Mouse (Mus musculus) liver, postnatal 0 days (tissue): ENCODE measurements around the gene Rnf168. TPM values are rescaled to one million over a fixed set of nuclear protein-coding genes. Genes with fewer than 3 reads are reported as not detected.
"Not testable (repeated sequence)": the region's sequence is repeated elsewhere in the genome, so short reads cannot be mapped to it uniquely, and the experiment has no call there.

Source experiments
- ATAC-seq: fragments of 200-750 bp; cut with Nextera tagmentation; 2 replicates; pipeline ENCODE4 v1.8.0; 2017; ENCODE audit warnings: mild to moderate bottlenecking, moderate library complexity
- DNase-seq: peaks from one replicate; pipeline ENCODE4 v3.0.0-alpha.2; 2016
- H3K27ac ChIP-seq: fragments of 300-500 bp; sonication (generic); 2 replicates; pipeline ENCODE4 v1.5.1; 2014; ENCODE audit warnings: antibody characterized with exemption, moderate library complexity, mild to moderate bottlenecking, low read depth
- H3K27me3 ChIP-seq: fragments of 300-500 bp; sonication (generic); 2 replicates; pipeline ENCODE4 v1.6.1; 2014; ENCODE audit warnings: low read length, control low read depth, mixed read lengths; ENCODE audit not compliant: insufficient read depth
- H3K36me3 ChIP-seq: fragments of 300-500 bp; sonication (generic); replicated peaks from 2 replicates; pipeline ENCODE4 v1.6.1; 2014; ENCODE audit warnings: mild to moderate bottlenecking, control low read depth, low read length, moderate library complexity, mixed read lengths; ENCODE audit not compliant: insufficient read depth
- H3K4me1 ChIP-seq: fragments of 300-500 bp; sonication (generic); 2 replicates; pipeline ENCODE4 v1.6.1; 2014; ENCODE audit warnings: antibody characterized with exemption, mild to moderate bottlenecking, control low read depth; ENCODE audit not compliant: insufficient read depth
- H3K4me2 ChIP-seq: fragments of 300-500 bp; sonication (generic); 2 replicates; pipeline ENCODE4 v1.6.1; 2014; ENCODE audit warnings: low read depth, mild to moderate bottlenecking, low read length, moderate library complexity, mixed read lengths
- H3K4me3 ChIP-seq: fragments of 300-500 bp; sonication (generic); 2 replicates; pipeline ENCODE4 v1.5.1; 2014; ENCODE audit warnings: low read depth, low read length
- H3K9ac ChIP-seq: fragments of 300-500 bp; sonication (generic); replicated peaks from 2 replicates; pipeline ENCODE4 v1.6.1; 2014; ENCODE audit warnings: mild to moderate bottlenecking, moderate library complexity
- H3K9me3 ChIP-seq: fragments of 300-500 bp; sonication (generic); 2 replicates; pipeline ENCODE4 v1.6.1; 2016; ENCODE audit warnings: mild to moderate bottlenecking, control low read depth, low read length, mixed read lengths
- CTCF ChIP-seq: sonication (generic); IDR thresholded peaks from 2 replicates; pipeline ENCODE4 v1.5.1; 2016; ENCODE audit warnings: antibody characterized with exemption, low read depth
- EP300 ChIP-seq: IDR thresholded peaks from 2 replicates; pipeline ENCODE4 v1.6.1; 2016; ENCODE audit warnings: antibody characterized with exemption, low read depth, mild to moderate bottlenecking
- WGBS: fragments of 180-500 bp; shearing (Covaris S2); extraction: QIAGEN DNeasy Blood & Tissue Kit; methylation state at CpG from one replicate; pipeline ENCODE4 v1.1.7; 2014; ENCODE audit not compliant: insufficient replicate concordance; 5-methylcytosine and 5-hydroxymethylcytosine counted together
- polyA plus RNA-seq: library from polyadenylated mRNA; unstranded; fragments of >200 nt; fragmentation: Nextera tagmentation; extraction: Ambion mirVana; gene quantifications from 2 replicates; pipeline ENCODE4 v1.2.1, GENCODE M21; 2015

Gene Rnf168
- polyA plus RNA-seq, 1 experiment from 2014 or later: 10.7 TPM

DNA sequence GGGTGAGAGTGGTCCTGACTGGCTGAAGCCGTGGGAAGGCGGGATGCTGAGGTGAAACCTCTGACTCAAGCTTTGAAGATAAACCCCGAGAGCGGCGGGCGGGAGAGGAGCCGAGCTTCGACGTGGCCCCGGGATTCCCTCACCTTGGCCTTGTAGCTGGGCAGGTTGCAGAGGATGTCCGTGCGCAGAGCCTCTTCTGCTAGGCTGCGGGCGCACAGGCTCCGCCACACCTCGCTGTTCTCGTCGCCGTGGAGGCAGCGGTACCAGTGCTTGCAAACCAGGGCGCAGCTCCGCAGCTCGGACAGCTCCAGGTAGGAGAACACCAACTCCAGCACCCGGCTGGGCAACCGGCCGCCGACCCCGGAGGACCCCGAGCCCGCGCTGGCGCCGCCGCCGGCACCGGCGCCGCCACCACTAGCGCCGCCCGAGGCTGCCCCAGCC, 30.9 kb upstream of the Rnf168 start:
- Histone ChIP-seq H3K4me1 (peaks cover 18% of the 10 kb centered on the region), H3K9ac (peak overlapping the region; percentile 88), H3K4me3 (peak overlapping the region; percentile 88), H3K27me3 (no peaks in the 10 kb centered on the region), H3K4me2 (peak overlapping the region; percentile 76), H3K9me3 (no peaks in the 10 kb centered on the region), H3K27ac (peak overlapping the region; percentile 94), H3K36me3 (no peaks in the 10 kb centered on the region)
- ATAC-seq (peak; percentile 38), DNase-seq (peak; percentile 70)
- TF ChIP-seq EP300 (no peak), CTCF (no peak)
- WGBS: under 1% methylated on average over 24 of the region's 41 CpGs

DNA sequence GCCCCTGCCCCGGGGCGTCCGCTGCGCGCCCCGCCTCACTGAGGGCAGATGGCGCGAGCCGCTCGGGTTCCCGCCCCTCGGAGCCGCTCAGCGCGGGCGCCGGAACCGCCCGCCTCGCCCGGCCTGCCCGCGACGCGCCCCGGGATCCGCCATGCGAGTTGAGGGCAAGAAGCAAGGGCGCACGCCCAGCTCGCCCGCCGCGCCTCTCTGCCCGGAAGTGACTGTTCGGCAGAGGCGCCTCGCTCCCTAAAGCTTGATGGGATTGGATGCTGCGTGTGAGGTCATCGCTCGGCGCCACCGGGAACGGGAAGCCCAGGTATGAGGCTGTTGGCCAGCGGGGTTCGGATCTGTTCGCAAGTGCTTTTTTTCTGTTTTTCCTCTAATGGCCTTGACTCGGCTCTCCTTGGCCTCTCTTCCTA, 30.3 kb upstream of the Rnf168 start, which contains the start of the genes Fbxo45 and Wdr53:
TSS of gene Fbxo45 (minus strand) at position 207 of the 419 bp plus-strand sequence.
TSS of gene Wdr53 (plus strand) at position 276 of the 419 bp plus-strand sequence.
- Histone ChIP-seq H3K27me3 (no peaks in the 10 kb centered on the region), H3K9me3 (no peaks in the 10 kb centered on the region), H3K36me3 (no peaks in the 10 kb centered on the region), H3K9ac (peak within 1 kb of the TSS; percentile 88), H3K4me3 (peak within 1 kb of the TSS; percentile 88), H3K4me1 (peaks cover 18% of the 10 kb centered on the region), H3K27ac (peak within 1 kb of the TSS; percentile 94), H3K4me2 (peak within 1 kb of the TSS; percentile 83)
- DNase-seq (peak; percentile 98), ATAC-seq (peak; percentile 98)
- TF ChIP-seq CTCF (no peak), EP300 (no peak)
- under 1% methylated on average over 41 of the region's 48 CpGs for WGBS

GRCm38 (mm10) chr16:32264225-32264624, 13.0 kb upstream of the Rnf168 start:
- not testable (repeated sequence) for H3K4me3 ChIP-seq

GRCm38 (mm10) chr16:32271291-32271690, 6.0 kb upstream of the Rnf168 start, which contains the start of gene Smco1:
TSS of gene Smco1 (plus strand) at chr16:32271468.
- Histone ChIP-seq H3K27ac (no peak within 1 kb of the TSS), H3K27me3 (no peaks in the 10 kb centered on the region), H3K4me2 (no peak within 1 kb of the TSS), H3K4me1 (peaks cover 5% of the 10 kb centered on the region; the same call in 1 of the 2 replicates), H3K4me3 (no peak within 1 kb of the TSS), H3K9ac (no peak within 1 kb of the TSS), H3K36me3 (no peaks in the 10 kb centered on the region), H3K9me3 (no peaks in the 10 kb centered on the region)
- WGBS: 80% methylated on average over 11 of the region's 11 CpGs
- no peak for DNase-seq
- no peak for TF ChIP-seq EP300
- TF ChIP-seq CTCF: no peak
- no peak for ATAC-seq

More at GRCm38 (mm10) chr16:32264225-32264624, 13.0 kb upstream of the Rnf168 start:
- H3K4me2 ChIP-seq, H3K4me1 ChIP-seq, H3K27ac ChIP-seq, H3K27me3 ChIP-seq, H3K9ac ChIP-seq, H3K9me3 ChIP-seq, H3K36me3 ChIP-seq, ATAC-seq: not testable (repeated sequence)
- DNase-seq: peak; percentile 20
- TF ChIP-seq CTCF: peak; percentile 58
- WGBS: 76% methylated on average over 2 of the region's 2 CpGs

DNA sequence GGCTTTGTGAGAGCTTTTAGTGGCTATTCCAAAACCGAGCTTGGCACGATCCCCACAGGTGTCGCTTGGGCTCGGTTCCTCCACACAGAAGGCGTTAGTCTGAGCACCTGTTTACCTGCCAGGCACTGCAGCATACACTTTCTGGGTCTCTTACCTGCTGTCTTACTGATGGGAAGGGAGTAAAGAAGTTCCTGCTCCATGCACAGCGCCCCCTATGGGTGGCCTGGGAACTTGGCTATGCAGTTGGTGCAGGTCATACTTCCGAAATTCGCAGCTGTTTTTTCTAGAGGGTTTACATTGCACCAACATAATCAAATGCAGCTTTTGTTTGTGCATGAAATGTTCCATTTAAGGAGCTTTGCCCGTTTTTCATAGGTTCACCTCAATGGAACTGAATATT, 3.9 kb upstream of the Rnf168 start:
- H3K9ac ChIP-seq: no peak overlapping the region
- H3K9me3 ChIP-seq: no peaks in the 10 kb centered on the region
- DNase-seq: peak; percentile 45
- peaks cover 12% of the 10 kb centered on the region; the same call in 1 of the 2 replicates for H3K4me1 ChIP-seq
- TF ChIP-seq CTCF: peak; percentile 72
- no peak for TF ChIP-seq EP300
- H3K4me3 ChIP-seq: no peak overlapping the region
- no peak for ATAC-seq
- no peak overlapping the region for H3K27ac ChIP-seq
- WGBS: 61% methylated on average over 9 of the region's 9 CpGs
- H3K27me3 ChIP-seq: no peaks in the 10 kb centered on the region
- no peaks in the 10 kb centered on the region for H3K36me3 ChIP-seq
- H3K4me2 ChIP-seq: no peak overlapping the region

DNA sequence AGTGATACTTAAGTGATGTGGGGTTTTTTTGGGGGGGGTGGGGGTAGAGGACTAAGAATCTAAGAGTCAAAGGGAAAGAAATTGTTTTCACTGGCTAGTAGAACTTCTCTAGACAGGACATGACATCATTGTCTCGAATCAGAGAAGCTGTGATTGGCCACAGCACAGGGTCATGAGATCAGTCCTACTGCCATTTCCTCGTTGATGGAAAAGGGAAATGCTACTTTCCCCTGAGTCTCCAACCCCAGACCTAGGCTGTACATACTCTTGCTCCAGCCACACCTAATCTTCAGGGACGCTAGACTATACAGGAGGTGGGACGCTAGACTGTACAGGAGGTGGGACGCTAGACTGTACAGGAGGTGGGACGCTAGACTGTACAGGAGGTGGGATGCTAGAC, 2.2 kb upstream of the Rnf168 start:
- Histone ChIP-seq H3K27me3 (no peaks in the 10 kb centered on the region), H3K9ac (no peak overlapping the region), H3K36me3 (no peaks in the 10 kb centered on the region; the same call in 1 of the 2 replicates), H3K4me2 (no peak overlapping the region), H3K27ac (no peak overlapping the region), H3K4me1 (peaks cover 19% of the 10 kb centered on the region; the same call in 1 of the 2 replicates), H3K9me3 (no peaks in the 10 kb centered on the region), H3K4me3 (no peak overlapping the region)
- DNase-seq (no peak), ATAC-seq (no peak)
- 83% methylated on average over 6 of the region's 6 CpGs for WGBS
- TF ChIP-seq EP300 (no peak), CTCF (no peak)
